Mouse (Mus musculus) megakaryocyte, embryonic 14.5 days (primary cell): ENCODE results near the gene Dact3.

Source experiments
- FLI1 ChIP-seq: IDR thresholded peaks from 2 replicates; pipeline ENCODE4 v1.6.1; 2012; ENCODE audit warnings: low read length, inconsistent platforms, mixed read lengths
- GATA1 ChIP-seq: IDR thresholded peaks from 3 replicates; pipeline ENCODE4 v1.6.1; 2012; ENCODE audit warnings: mixed read lengths, low read length, inconsistent platforms, borderline replicate concordance

- no peak for TF ChIP-seq GATA1
- no peak for TF ChIP-seq FLI1
These were observed 34.8 kb downstream of the Dact3 start for GRCm38 (mm10) chr7:16909909-16910308.
